Mouse (Mus musculus) hindbrain, embryonic 15.5 days (tissue): Measurements from ENCODE around the gene Il20ra. TPM values are rescaled to one million over a fixed set of nuclear protein-coding genes. Genes with fewer than 3 reads are reported as not detected.
"Not testable (repeated sequence)": the region's sequence is repeated elsewhere in the genome, so short reads cannot be mapped to it uniquely, and the experiment has no call there.

Experiments used
- ATAC-seq: fragments of 200-750 bp; cut with Nextera tagmentation; 2 replicates; pipeline ENCODE4 v1.8.0; 2017; ENCODE audit warnings: low read depth, moderate number of reproducible peaks, moderate TSS enrichment; ENCODE audit not compliant: low FRiP score
- H3K27ac ChIP-seq: fragments of 300-500 bp; sonication (generic); replicated peaks from 2 replicates; pipeline ENCODE4 v1.5.1; 2015; ENCODE audit warnings: mild to moderate bottlenecking, inconsistent platforms
- H3K27me3 ChIP-seq: fragments of 300-500 bp; sonication (generic); 2 replicates; pipeline ENCODE4 v1.6.1; 2015; ENCODE audit warnings: control low read depth, inconsistent platforms
- H3K36me3 ChIP-seq: fragments of 300-500 bp; sonication (generic); 2 replicates; pipeline ENCODE4 v1.6.1; 2015; ENCODE audit warnings: control low read depth, inconsistent platforms
- H3K4me1 ChIP-seq: fragments of 300-500 bp; sonication (generic); replicated peaks from 2 replicates; pipeline ENCODE4 v1.6.1; 2015; ENCODE audit warnings: control low read depth, inconsistent platforms
- H3K4me2 ChIP-seq: fragments of 300-500 bp; sonication (generic); 2 replicates; pipeline ENCODE4 v1.6.1; 2015; ENCODE audit warnings: moderate library complexity, mild to moderate bottlenecking, inconsistent platforms
- H3K4me3 ChIP-seq: fragments of 300-500 bp; sonication (generic); 2 replicates; pipeline ENCODE4 v1.5.1; 2015; ENCODE audit warnings: mild to moderate bottlenecking, inconsistent platforms
- H3K9ac ChIP-seq: fragments of 300-500 bp; sonication (generic); 2 replicates; pipeline ENCODE4 v1.6.1; 2015; ENCODE audit warnings: inconsistent platforms
- H3K9me3 ChIP-seq: fragments of 300-500 bp; sonication (generic); 2 replicates; pipeline ENCODE4 v1.6.1; 2016; ENCODE audit warnings: control low read depth, inconsistent platforms
- WGBS: fragments of 180-500 bp; shearing (Covaris S2); methylation state at CpG from one replicate; pipeline ENCODE4 v1.1.7; 2015; 5-methylcytosine and 5-hydroxymethylcytosine counted together
- polyA plus RNA-seq: library from polyadenylated mRNA; unstranded; fragments of >200 nt; fragmentation: Nextera tagmentation; extraction: Ambion mirVana; gene quantifications from 2 replicates; pipeline ENCODE4 v1.2.1, GENCODE M21; 2015

The Il20ra gene
- polyA plus RNA-seq, 1 experiment from 2014 or later, result 0.82 TPM

DNA sequence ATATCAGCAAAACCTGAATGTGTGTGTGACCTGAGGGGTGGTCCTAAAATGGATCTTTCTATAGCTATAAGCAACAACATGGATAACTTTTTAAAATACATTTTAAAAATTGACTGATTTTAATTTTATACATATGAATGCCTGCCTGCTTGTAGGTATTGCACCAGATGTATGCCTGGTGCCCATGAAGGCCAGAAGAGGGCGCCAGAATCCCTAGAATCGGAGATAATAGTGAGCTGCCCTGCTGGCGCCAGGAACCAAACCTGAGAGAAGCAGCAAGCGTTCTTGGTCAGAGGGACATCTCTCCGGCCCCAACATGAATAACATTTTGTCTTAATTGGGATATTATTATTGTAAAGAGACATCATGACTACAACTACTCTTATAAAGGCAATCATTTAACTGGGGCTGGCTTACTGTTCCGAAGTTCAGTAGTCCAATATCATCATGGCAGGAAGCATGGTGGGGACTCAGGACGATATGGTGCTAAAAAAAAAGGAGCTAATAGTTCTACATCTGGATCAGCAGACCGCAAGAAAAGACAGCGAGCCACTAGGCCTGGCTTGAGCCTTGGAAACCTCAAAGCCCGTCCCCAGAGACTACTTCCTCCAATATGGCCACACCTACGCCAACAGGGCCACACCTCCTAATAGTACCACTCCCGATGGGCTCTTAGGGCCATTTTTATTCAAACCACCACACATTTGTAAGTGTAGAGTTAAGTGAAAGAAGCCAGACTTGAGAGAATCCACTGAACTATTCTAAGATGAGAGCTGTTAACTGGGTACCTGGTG lies 3.9 kb upstream of the Il20ra start:
- Histone ChIP-seq H3K27me3 (peaks cover 10% of the 10 kb centered on the region), H3K4me2 (no peak overlapping the region), H3K36me3 (no peaks in the 10 kb centered on the region), H3K27ac (no peak overlapping the region), H3K9ac (no peak overlapping the region), H3K4me1 (peaks cover 10% of the 10 kb centered on the region), H3K9me3 (no peaks in the 10 kb centered on the region), H3K4me3 (no peak overlapping the region)
- 60% methylated on average over 12 of the region's 12 CpGs for WGBS
- ATAC-seq, result no peak

DNA sequence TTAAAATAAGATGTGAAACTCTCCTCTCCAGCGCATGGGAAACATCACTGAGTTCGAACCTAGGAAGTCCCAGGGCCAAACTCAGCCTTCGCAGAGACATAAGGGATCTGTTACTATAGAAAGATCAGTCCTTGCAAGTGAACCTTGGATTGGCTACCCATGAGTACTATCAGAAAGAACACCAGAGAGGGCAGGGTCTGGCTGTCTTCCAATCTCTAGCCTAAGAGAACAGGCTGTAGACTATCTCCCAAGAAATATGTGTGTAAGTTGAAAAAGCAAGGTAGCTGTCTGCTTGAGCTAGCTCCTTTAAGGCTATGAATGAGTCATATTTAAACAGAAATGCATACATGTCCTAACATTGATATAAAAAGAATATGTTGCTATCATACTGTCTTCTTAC lies 1.4 kb upstream of the Il20ra start:
- ATAC-seq, result no peak
- Histone ChIP-seq H3K27me3 (peaks cover 14% of the 10 kb centered on the region), H3K36me3 (no peaks in the 10 kb centered on the region), H3K9ac (no peak overlapping the region), H3K27ac (no peak overlapping the region), H3K4me1 (peaks cover 10% of the 10 kb centered on the region), H3K4me2 (no peak overlapping the region), H3K9me3 (no peaks in the 10 kb centered on the region), H3K4me3 (no peak overlapping the region)
- 92% methylated on average over 3 of the region's 3 CpGs for WGBS

DNA sequence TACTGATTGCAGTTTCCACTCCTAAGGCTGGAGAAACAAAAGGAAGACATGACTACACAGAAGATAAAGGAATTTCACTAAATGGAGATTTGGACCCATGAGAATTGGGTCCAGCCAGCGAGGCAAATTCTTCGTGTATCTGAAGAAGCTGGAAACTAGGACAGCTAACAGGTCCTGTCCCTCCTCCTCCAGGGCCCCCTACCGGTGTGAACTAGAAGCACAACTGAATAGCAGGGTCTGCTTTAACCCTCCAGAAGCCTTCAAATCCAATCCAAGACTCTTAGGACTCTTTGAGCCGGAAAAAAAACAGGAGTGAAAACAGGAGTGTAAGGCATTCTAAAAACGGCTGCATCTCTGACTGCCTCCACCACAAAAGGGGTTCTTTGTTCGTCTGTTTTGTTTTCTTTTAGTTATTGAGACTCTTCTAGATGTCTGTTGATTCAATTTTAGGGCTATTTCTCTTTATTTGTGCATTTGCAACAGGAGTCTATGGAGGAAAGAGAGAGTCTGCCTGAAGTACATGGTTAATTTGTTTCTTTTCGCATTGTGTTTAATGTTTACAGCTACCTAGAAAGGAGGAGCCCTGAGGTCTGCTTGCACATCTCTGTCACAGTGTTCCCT lies 709 bp upstream of the Il20ra start:
- no peak for ATAC-seq

DNA sequence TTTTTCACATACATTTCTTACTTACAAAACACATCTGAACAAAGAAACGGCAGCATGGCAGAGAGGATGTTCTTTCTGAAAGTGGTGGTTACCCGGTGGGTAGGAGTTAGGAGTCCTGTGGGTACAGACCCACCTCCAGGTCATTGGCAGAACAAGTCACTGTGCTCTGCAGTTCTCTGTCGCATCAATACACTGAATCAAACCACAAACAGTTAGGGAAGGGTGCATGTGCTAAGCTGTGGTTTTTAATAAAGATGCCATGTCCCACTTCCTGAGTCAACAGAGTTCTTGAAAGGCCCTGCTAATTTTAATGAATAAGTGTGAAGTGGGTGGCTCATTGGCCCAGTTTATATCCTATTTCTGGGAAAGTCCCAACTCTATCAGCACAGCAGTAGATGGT lies 6.3 kb downstream of the Il20ra start:
- H3K27me3 ChIP-seq, result peaks cover 3% of the 10 kb centered on the region; the same call in 1 of the 2 replicates
- H3K4me3 ChIP-seq, result no peak overlapping the region
- H3K9me3 ChIP-seq, result no peaks in the 10 kb centered on the region
- no peak overlapping the region for H3K4me2 ChIP-seq
- H3K27ac ChIP-seq, result no peak overlapping the region
- no peaks in the 10 kb centered on the region for H3K36me3 ChIP-seq
- WGBS, result 86% methylated on average over 3 of the region's 3 CpGs
- ATAC-seq, result no peak
- no peaks in the 10 kb centered on the region for H3K4me1 ChIP-seq
- no peak overlapping the region for H3K9ac ChIP-seq

More for the DNA sequence above, 709 bp upstream of the Il20ra start:
- peak overlapping the region; percentile 92 for H3K4me2 ChIP-seq
- peaks cover 14% of the 10 kb centered on the region for H3K27me3 ChIP-seq
- H3K27ac ChIP-seq, result no peak overlapping the region
- no peak overlapping the region for H3K4me3 ChIP-seq
- peak overlapping the region; percentile 56; the same call in 1 of the 2 replicates for H3K9ac ChIP-seq
- WGBS, result 43% methylated on average over 7 of the region's 7 CpGs
- H3K36me3 ChIP-seq, result no peaks in the 10 kb centered on the region
- peaks cover 10% of the 10 kb centered on the region for H3K4me1 ChIP-seq
- no peaks in the 10 kb centered on the region for H3K9me3 ChIP-seq

DNA sequence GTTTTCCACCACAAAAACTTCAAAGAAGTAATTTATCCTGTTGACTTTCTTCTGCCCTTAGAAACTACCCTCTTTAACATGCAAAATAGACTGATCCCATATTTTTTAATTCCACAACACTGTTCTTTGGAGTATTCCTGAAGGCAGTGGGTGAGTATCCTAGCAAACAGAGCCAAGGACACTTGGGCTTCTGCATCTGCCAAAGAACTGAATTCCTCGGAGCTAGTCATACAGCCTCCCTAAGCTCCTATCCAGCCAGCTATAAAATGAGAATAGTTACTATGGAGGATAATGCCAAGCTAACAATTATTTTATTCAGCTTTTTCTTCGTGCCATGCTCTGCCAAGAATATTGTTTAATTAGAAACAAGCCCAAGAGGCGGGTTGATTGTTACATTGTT lies 9.9 kb downstream of the Il20ra start:
- Histone ChIP-seq H3K4me2 (no peak overlapping the region), H3K27me3 (no peaks in the 10 kb centered on the region), H3K36me3 (no peaks in the 10 kb centered on the region), H3K9ac (no peak overlapping the region), H3K4me1 (no peaks in the 10 kb centered on the region), H3K27ac (no peak overlapping the region), H3K9me3 (no peaks in the 10 kb centered on the region), H3K4me3 (no peak overlapping the region)
- no peak for ATAC-seq
- 64% methylated on average over 3 of the region's 3 CpGs for WGBS

DNA sequence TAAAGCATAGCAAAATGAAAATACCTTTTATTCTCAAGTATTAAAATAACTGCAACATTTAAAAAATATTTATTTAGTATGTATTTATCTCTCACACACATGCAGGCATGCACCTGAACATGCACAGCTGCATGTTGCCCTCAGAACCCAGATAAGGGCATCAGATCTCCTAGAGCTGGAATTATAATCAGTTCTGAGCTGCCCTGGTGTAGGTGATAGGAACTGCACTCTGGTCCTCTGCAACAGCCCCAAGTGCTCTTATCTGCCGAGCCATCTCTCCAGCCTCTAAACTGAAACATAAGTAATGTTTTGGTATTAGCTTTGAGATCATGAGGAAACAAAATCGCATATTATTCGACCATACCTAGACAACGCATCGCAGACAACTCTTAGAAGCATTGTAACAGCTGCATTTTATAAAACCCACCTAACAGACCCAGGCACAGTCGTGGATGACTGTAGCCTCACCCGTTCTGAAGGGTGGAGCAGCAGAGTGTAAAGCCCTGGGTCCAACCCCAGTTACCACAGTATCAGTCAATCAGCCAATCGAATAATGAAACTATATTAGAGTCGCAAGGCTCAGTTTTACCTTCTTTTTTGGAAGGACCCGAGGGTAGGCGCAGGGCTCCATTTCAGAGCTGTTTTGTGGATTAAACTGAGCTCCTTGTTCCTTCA lies 11.9 kb downstream of the Il20ra start:
- H3K9me3 ChIP-seq, result no peaks in the 10 kb centered on the region
- H3K4me1 ChIP-seq, result no peaks in the 10 kb centered on the region
- WGBS, result 95% methylated on average over 11 of the region's 11 CpGs
- no peak overlapping the region for H3K9ac ChIP-seq
- H3K27me3 ChIP-seq, result no peaks in the 10 kb centered on the region
- no peak overlapping the region for H3K27ac ChIP-seq
- no peak for ATAC-seq
- no peak overlapping the region for H3K4me2 ChIP-seq
- H3K36me3 ChIP-seq, result no peaks in the 10 kb centered on the region
- no peak overlapping the region for H3K4me3 ChIP-seq

DNA sequence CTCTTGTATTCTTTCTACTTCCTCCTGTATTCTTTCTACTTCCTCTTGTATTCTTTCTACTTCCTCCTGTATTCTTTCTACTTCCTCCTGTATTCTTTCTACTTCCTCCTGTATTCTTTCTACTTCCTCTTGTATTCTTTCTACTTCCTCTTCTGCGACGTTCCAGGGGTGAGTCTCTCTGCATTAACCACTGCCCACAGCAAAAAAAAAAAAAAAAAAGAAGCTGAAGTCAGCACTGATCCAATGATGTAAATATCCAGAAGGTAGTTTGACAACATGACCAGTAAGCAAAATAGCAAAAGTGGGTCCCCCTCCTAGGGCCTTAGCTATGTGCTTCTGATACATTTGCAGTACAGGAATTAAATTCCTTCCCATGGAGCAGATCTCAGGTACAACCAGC lies 26.1 kb downstream of the Il20ra start:
- not testable (repeated sequence) for H3K27ac ChIP-seq, H3K4me2 ChIP-seq, H3K4me3 ChIP-seq, H3K9ac ChIP-seq, ATAC-seq, H3K4me1 ChIP-seq, H3K36me3 ChIP-seq, H3K9me3 ChIP-seq, H3K27me3 ChIP-seq
- 90% methylated on average over 2 of the region's 2 CpGs for WGBS

DNA sequence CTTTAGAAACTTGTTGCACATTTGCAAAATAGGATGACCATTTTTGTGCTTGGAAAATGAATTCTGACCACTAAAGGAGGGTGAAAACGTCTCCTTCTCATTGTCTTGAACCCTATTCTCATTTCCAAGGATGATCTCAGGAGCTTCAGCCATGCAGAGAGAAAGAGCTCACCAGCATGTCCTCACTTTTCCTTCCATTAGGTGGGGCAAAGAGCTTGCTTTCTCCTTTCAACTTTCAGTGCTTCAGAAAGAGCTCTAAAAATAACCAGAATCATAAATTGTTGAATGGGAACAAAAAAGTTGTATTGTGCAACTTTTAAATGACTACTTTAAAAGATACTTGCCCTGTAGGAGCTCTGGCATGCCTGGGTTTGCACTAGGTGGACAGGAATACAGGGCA lies 33.3 kb downstream of the Il20ra start:
- 48% methylated on average over 1 of the region's 1 CpGs for WGBS
- Histone ChIP-seq H3K36me3 (no peaks in the 10 kb centered on the region), H3K4me1 (no peaks in the 10 kb centered on the region), H3K9ac (no peak overlapping the region), H3K27ac (no peak overlapping the region), H3K27me3 (no peaks in the 10 kb centered on the region), H3K4me2 (no peak overlapping the region), H3K4me3 (no peak overlapping the region), H3K9me3 (no peaks in the 10 kb centered on the region)
- no peak for ATAC-seq

DNA sequence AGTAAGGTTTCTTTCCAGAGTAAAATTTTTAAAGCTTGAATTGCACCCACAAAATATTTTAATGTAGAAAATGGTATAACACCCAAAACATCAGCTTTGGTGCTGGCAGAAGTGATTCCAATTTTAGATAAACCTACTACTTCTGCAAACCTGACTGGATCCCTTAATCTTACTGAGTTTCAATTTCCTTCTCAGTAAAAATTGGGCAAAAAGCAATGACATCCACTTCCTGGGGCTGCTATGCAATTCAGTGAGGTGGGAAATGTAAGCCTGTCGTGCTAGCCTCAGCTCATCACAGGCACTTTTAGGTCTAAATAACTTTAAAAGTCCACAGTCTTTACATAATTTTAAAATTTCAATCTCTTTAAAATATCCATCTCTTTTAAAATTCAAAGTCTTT lies 33.8 kb downstream of the Il20ra start:
- no peaks in the 10 kb centered on the region for H3K36me3 ChIP-seq
- no peaks in the 10 kb centered on the region for H3K4me1 ChIP-seq
- no peaks in the 10 kb centered on the region for H3K9me3 ChIP-seq
- no peak overlapping the region for H3K4me2 ChIP-seq
- ATAC-seq, result no peak
- 90% methylated on average over 1 of the region's 1 CpGs for WGBS
- H3K27ac ChIP-seq, result no peak overlapping the region
- no peak overlapping the region for H3K4me3 ChIP-seq
- no peak overlapping the region for H3K9ac ChIP-seq
- no peaks in the 10 kb centered on the region for H3K27me3 ChIP-seq

DNA sequence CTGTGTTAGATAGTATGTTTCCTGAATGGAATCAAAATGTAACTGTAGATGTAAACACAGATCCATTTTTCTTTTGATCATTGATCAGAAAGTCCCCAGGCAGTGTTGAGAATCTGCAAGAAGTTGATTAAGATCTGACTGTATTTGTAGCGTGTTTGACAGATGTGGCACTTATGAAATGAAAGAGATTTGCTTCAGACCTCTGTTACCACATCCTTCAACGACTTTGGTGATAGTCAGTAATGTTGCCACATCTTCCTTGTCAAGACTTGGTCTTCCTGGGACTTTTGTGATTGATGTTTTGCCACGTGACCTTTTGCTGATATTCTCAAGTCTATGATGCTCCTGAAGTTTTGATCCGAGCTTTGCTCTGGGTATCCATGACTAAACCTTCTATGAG lies 35.3 kb downstream of the Il20ra start:
- Histone ChIP-seq H3K27ac (no peak overlapping the region), H3K4me1 (no peaks in the 10 kb centered on the region), H3K36me3 (no peaks in the 10 kb centered on the region), H3K4me3 (no peak overlapping the region), H3K9ac (no peak overlapping the region), H3K27me3 (no peaks in the 10 kb centered on the region), H3K9me3 (no peaks in the 10 kb centered on the region), H3K4me2 (no peak overlapping the region)
- ATAC-seq, result no peak
- WGBS, result 87% methylated on average over 4 of the region's 4 CpGs

DNA sequence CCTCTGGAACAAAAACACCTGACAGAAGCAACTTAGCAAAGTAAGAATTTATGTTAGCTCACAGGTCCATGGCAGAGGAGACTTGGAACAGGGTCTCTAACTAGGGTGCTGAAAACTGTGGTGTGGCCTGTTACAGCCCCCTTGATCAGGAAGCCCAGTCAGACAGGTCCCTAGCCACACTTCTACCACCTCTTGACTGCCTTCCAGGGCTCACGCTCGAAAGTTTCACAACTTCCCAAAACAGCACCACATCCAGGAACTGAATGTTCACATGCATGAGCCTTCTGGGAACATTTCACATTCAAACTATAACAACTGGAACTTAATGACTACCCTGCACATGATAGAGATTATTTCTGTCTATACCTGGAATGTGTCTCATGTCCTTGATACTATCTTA lies 53.1 kb downstream of the Il20ra start:
- no peaks in the 10 kb centered on the region for H3K9me3 ChIP-seq
- WGBS, result 87% methylated on average over 2 of the region's 2 CpGs
- no peaks in the 10 kb centered on the region for H3K4me1 ChIP-seq
- H3K9ac ChIP-seq, result no peak overlapping the region
- no peaks in the 10 kb centered on the region for H3K27me3 ChIP-seq
- H3K4me2 ChIP-seq, result no peak overlapping the region
- H3K4me3 ChIP-seq, result no peak overlapping the region
- H3K36me3 ChIP-seq, result no peaks in the 10 kb centered on the region
- ATAC-seq, result no peak
- no peak overlapping the region for H3K27ac ChIP-seq

DNA sequence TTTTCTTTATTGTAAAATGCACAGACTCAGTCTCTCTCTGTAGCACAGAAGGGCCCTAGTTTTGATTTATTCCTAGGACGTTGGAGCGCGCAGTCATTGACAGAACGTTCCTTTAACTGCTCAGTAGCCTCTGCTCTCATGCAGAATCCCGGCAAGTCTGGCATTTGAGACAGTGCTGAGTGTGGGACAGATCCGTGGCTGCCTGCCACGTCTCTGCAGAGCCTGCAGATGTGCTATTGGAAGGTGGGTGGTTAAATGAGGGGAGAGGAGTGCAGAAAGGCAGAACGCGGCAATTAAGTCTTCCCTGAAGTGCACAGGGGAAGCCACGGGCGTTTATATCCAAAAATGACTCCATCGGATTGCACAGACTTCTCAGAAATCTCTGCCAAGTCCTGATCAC lies 66.7 kb downstream of the Il20ra start:
- H3K4me2 ChIP-seq, result 0 out of 2 replicates have a peak overlapping the region, but pooled peaks have one; percentile 1
- no peaks in the 10 kb centered on the region for H3K27me3 ChIP-seq
- H3K27ac ChIP-seq, result no peak overlapping the region
- H3K36me3 ChIP-seq, result no peaks in the 10 kb centered on the region
- WGBS, result 60% methylated on average over 12 of the region's 12 CpGs
- H3K4me1 ChIP-seq, result no peaks in the 10 kb centered on the region
- ATAC-seq, result peak; percentile 83
- H3K9ac ChIP-seq, result no peak overlapping the region
- no peaks in the 10 kb centered on the region for H3K9me3 ChIP-seq
- H3K4me3 ChIP-seq, result no peak overlapping the region
